Mouse (Mus musculus) spleen, adult 2 months (tissue): ENCODE data around the gene Nanos2. TPM values are rescaled to one million over a fixed set of nuclear protein-coding genes. Genes with fewer than 3 reads are reported as not detected.

Experiments
- DNase-seq, 2 experiments: peaks; one replicate each; pipeline versions ENCODE4 v3.0.0 to v3.0.0-alpha.2; 2012 to 2021; ENCODE audit warnings: low spot score in 2 of 2, low read depth in 1 of 2
- H3K27ac ChIP-seq: fragments of 200-500 bp; 2 replicates; pipeline ENCODE4 v1.5.1; 2012; ENCODE audit warnings: low read length, inconsistent platforms; ENCODE audit not compliant: insufficient read depth
- H3K27me3 ChIP-seq: fragments of 200-500 bp; 2 replicates; pipeline ENCODE4 v1.6.1; 2012; ENCODE audit warnings: mild to moderate bottlenecking, moderate library complexity, low read length, inconsistent platforms; ENCODE audit not compliant: control insufficient read depth, insufficient read depth
- H3K36me3 ChIP-seq: fragments of 200-500 bp; 2 replicates; pipeline ENCODE4 v1.6.1; 2012; ENCODE audit warnings: mild to moderate bottlenecking, low read length, inconsistent platforms; ENCODE audit not compliant: control insufficient read depth, insufficient read depth
- H3K4me1 ChIP-seq: fragments of 200-500 bp; 2 replicates; pipeline ENCODE4 v1.6.1; 2011; ENCODE audit warnings: inconsistent platforms; ENCODE audit not compliant: control insufficient read depth, insufficient read depth, insufficient read length
- H3K4me3 ChIP-seq: fragments of 200-500 bp; 2 replicates; pipeline ENCODE4 v1.5.1; 2011; ENCODE audit warnings: mild to moderate bottlenecking, inconsistent platforms; ENCODE audit not compliant: insufficient read depth, insufficient read length; ENCODE audit errors: extremely low read depth
- CTCF ChIP-seq: fragments of 200-500 bp; IDR thresholded peaks from 2 replicates; pipeline ENCODE4 v1.5.1; 2011; ENCODE audit warnings: mild to moderate bottlenecking, inconsistent platforms; ENCODE audit not compliant: insufficient read depth, insufficient read length, insufficient replicate concordance; ENCODE audit errors: extremely low read depth
- POLR2A ChIP-seq: fragments of 200-500 bp; IDR thresholded peaks from 2 replicates; pipeline ENCODE4 v1.6.1; 2011; ENCODE audit warnings: low read depth, low read length, inconsistent platforms
- whole genome bisulfite sequencing: fragments of 180-500 bp; shearing (Covaris S2); methylation state at CpG from one replicate; pipeline ENCODE4 v1.1.7; 2018; 5-methylcytosine and 5-hydroxymethylcytosine counted together
- polyA plus RNA-seq: library from polyadenylated mRNA; depleted of rRNA; stranded (reverse); fragments of >200 nt; gene quantifications from 2 replicates; pipeline ENCODE4 v1.2.3, GENCODE M21; 2012; rRNA removed

Gene Nanos2
- polyA plus RNA-seq = not detected in 2 replicates

DNA sequence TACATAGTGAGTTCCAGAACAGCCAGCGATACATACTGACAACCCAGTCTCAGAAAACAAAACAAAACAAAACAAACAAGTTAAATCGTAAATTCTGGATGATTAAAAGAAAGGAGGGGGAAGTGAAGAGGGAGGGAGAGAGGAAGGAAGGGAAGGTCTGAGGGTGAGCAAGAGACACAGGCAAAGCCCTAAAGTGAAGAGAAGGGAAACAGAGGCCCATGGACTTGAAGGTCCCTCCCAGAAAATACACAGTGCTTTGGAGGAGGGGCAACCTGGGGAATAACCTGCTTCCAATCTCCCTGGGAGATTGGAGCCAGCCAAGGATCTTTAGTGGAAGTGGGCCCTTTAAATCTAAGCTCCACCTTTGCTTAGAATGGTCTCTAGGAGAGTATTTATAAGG is at the start of gene Nanos2:
Gene Nanos2, plus strand, starts transcription at position 301 of the 400 bp plus-strand sequence.
- 36% methylated on average over 2 of the region's 2 CpGs for WGBS
- no peak for DNase-seq
- H3K27me3 ChIP-seq = peaks cover 6% of the 10 kb centered on the region
- H3K4me1 ChIP-seq = peaks cover 7% of the 10 kb centered on the region
- TF ChIP-seq CTCF = no peak
- no peak for TF ChIP-seq POLR2A
- no peak within 1 kb of the TSS for H3K4me3 ChIP-seq
- H3K27ac ChIP-seq = no peak within 1 kb of the TSS
- H3K36me3 ChIP-seq = no peaks in the 10 kb centered on the region

- WGBS = 70% methylated on average over 1 of the region's 1 CpGs
- no peaks in the 10 kb centered on the region for H3K4me1 ChIP-seq
- no peak overlapping the region for H3K4me3 ChIP-seq
- TF ChIP-seq CTCF (no peak), POLR2A (no peak)
- no peaks in the 10 kb centered on the region for H3K27me3 ChIP-seq
- no peaks in the 10 kb centered on the region for H3K36me3 ChIP-seq
- no peak overlapping the region for H3K27ac ChIP-seq
- no peak for DNase-seq
Observed at GRCm38 (mm10) chr7:18942376-18942775, 44.8 kb upstream of the Nanos2 start.

DNA sequence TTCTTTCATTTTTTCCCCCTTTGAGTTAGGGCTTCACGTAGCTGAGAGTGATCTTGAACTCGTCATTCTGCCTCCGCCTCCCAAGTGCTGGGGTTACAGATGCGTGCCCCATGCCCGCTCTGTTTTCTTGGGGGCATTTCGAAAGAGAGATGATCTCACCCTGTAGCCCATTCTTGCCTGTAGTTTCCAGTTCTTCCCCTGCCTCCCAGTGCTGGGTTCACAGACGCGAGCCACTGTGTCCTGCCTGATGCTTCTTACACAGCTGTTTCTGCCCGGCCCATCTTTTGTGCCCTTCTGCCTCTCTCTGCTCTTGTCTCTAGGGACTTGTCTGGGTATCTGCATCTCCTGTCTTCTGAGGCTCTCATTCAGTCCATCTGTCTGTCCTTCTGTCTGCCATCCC is 44.4 kb upstream of the Nanos2 start:
- no peaks in the 10 kb centered on the region for H3K27me3 ChIP-seq
- H3K27ac ChIP-seq = no peak overlapping the region
- H3K4me3 ChIP-seq = no peak overlapping the region
- 78% methylated on average over 9 of the region's 9 CpGs for WGBS
- H3K4me1 ChIP-seq = no peaks in the 10 kb centered on the region
- DNase-seq = no peak
- no peaks in the 10 kb centered on the region for H3K36me3 ChIP-seq
- TF ChIP-seq POLR2A (no peak), CTCF (no peak)

DNA sequence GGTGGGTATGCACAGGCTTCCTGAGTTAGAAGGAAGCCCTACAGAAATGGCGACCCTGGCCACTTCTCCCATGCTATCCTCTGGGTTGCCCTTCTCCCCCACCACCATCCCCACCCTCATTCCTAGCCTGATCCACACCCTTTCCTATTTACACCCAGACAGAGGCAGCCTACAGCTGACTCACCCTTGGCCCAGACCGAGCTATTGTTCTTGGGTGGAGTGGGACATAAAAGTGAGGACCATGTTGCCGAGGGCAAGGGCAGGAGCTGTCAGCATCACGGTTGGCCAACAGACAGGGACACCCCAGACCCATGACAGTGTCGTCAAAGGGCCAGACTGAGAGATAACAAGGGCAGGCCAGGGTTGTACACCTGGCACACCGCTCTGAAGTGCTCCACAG is 39.0 kb upstream of the Nanos2 start:
- WGBS = 55% methylated on average over 6 of the region's 6 CpGs
- TF ChIP-seq CTCF (no peak), POLR2A (no peak)
- H3K27ac ChIP-seq = no peak overlapping the region; the same call in 1 of the 2 replicates
- no peaks in the 10 kb centered on the region; the same call in 1 of the 2 replicates for H3K27me3 ChIP-seq
- no peaks in the 10 kb centered on the region for H3K36me3 ChIP-seq
- no peak for DNase-seq
- no peaks in the 10 kb centered on the region; the same call in 1 of the 2 replicates for H3K4me1 ChIP-seq
- H3K4me3 ChIP-seq = no peak overlapping the region

DNA sequence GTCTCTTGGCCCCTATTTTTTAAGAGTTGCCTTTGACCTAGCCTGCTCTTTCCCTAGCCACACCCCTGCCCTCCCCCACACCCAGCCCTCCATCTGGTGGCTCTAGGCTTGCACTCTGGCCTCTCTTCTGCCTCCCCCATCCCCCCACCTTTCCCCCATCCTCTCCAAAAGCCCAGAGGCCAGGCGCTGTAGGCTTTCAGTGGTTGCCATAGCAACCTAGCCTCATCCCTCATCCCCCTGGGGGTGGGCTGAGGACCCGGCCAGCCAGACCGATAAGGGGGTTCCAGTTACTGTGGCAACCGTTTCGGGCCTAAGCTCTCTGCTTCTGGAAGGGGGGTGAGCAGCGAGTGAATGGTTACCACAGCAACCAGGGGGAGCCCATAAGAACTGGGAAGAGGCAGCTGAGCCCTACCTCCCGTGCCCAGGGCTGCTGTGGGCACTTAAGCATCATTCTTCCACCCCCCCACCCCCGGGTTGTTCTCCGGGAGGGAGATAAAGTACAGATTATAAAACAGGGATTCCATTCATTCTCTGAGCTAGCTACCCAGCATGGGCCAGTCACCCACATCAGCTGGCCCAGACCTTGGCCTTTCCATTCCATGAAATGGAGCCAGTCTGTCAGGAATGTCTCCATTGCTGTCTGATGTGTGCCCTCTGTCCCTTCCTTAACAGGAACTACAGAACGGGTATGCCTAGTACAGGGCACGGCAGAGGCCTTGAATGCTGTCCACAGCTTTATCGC is 37.2 kb upstream of the Nanos2 start:
- DNase-seq = no peak
- Histone ChIP-seq H3K4me3 (no peak overlapping the region), H3K27me3 (no peaks in the 10 kb centered on the region; the same call in 1 of the 2 replicates), H3K4me1 (no peaks in the 10 kb centered on the region; the same call in 1 of the 2 replicates), H3K27ac (no peak overlapping the region), H3K36me3 (no peaks in the 10 kb centered on the region)
- TF ChIP-seq POLR2A (no peak), CTCF (no peak)
- WGBS = 42% methylated on average over 12 of the region's 12 CpGs

DNA sequence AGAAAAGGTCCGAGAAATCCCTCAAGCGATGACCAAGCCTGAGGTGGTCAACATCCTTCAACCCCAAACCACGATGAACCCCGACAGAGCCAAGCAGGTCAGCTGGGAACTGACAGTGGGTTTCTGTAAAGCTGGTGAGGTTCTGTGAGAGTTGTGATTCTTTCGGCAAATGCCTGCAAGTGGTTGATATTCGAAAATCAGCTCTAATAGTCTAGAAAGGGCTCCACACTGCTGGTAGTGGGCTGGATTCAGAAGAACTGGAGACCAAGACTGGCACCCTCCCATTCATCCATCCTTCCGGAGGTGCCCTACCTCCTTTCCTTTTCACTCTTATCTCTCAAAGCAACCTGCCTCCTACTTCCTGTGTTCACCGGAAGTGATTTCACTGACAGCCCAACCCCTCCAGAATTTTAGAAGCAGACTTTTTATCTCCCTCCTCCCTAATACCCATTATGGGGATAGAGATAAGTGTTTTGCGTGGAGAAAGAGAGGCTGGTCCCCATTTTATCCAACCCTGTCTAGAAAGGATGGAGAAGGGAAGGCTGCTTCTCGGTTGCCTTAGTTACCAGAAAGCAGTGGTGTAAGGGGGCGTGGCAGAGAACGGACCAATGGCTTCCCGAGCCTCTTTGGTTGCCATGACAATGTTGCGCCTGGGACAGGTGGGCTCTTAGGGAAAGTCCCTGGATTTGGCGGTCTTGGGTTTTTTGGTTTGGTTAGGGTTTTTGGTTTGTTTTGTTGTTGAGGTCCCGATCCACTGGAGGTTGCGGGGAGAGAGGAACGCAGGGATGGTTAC is 36.5 kb upstream of the Nanos2 start:
- 15% methylated on average over 18 of the region's 18 CpGs for WGBS
- no peaks in the 10 kb centered on the region for H3K36me3 ChIP-seq

More for the DNA sequence above, 36.5 kb upstream of the Nanos2 start:
- Histone ChIP-seq H3K4me3 (no peak overlapping the region), H3K27ac (no peak overlapping the region), H3K27me3 (no peaks in the 10 kb centered on the region; the same call in 1 of the 2 replicates), H3K4me1 (no peaks in the 10 kb centered on the region; the same call in 1 of the 2 replicates)
- DNase-seq = no peak
- no peak for TF ChIP-seq POLR2A
- no peak for TF ChIP-seq CTCF
